Mouse (Mus musculus) embryonic fibroblast, embryonic 13.5 days (primary cell): ENCODE results near the gene Sfi1.
"Not testable (repeated sequence)": the region's sequence is repeated elsewhere in the genome, so short reads cannot be mapped to it uniquely, and the experiment has no call there.

Experiments
- CTCF ChIP-seq: IDR thresholded peaks from 2 replicates; pipeline ENCODE4 v1.5.1; 2011; ENCODE audit warnings: mild to moderate bottlenecking, control low read depth, low read length, moderate library complexity, borderline replicate concordance; ENCODE audit not compliant: insufficient read depth
- POLR2A ChIP-seq: IDR thresholded peaks from 2 replicates; pipeline ENCODE4 v1.6.1; 2011; ENCODE audit warnings: low read depth, mild to moderate bottlenecking, control low read depth, low read length, moderate library complexity

GRCm38 (mm10) chr11:3163661-3164060, 29.6 kb downstream of the Sfi1 start:
- not testable (repeated sequence) for TF ChIP-seq CTCF, POLR2A
